Mouse (Mus musculus) MN1 (cell line): Measurements from ENCODE around the gene Tspan17.

Experiments used
- DNase-seq: peaks from one replicate; pipeline ENCODE4 v3.0.0-alpha.2; 2016; ENCODE audit warnings: low spot score

Tspan17 gene

DNA sequence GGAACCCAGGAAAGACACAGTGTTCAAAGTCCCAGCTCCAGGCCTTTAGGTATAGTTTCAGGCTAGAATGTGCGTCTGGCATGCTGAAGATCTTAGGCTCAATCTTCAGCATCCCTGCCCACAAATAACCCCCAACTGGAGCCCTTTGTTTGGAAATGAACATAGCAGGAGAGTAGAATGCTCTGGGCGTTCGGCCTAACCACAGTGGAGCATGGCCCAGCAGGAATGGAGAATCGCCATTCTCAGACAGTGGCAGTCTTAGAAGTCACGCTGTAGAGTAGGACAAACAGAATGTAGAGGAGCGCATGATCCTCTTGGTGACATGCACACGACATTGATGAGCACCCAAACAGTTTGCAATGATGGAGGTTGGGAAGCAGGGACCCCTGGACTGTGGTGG, 28.3 kb upstream of the Tspan17 start:
- DNase-seq, result no peak

DNA sequence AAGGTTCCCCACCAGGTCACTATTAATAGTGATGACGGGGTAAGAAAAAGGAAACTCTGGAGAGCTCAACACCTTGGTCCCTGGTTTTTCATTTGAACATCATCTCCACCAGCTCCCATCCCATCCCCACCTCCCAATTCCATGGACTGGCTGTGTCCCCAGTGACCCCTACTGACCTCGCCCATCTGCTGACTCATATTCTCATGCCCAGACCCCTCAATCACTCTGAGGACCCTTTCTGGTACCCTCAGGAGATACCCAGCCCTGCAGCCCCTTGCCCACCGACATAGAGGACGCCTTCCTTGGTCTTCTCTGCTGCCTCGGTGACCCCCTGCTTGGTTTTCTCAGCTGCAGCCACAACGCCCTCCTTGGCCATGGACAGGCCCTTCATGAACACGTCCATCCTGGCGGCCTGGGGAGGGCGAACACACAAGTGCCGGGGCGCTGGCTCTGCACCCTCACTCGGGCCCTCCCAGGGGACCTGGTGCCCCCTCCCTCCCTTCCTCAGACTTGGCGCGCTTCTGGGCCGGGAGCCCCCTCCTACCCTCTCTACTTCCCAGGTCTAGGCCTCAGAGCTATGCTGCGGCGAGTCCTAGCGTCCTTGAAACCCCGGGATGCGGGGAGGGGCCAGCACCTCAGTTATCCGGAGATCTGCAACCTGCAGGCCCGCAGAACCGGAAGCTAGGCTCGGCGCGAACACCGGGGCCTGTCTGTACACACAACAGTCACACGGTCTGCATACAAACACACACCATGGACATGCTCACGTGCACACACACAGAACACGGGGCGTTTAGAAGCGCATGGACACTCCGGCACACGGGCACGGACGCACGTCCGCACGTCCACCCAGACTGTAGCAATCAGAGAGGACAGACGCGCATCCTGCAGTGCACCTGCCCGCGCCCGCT, 23.6 kb upstream of the Tspan17 start:
- peak; percentile 41 for DNase-seq

DNA sequence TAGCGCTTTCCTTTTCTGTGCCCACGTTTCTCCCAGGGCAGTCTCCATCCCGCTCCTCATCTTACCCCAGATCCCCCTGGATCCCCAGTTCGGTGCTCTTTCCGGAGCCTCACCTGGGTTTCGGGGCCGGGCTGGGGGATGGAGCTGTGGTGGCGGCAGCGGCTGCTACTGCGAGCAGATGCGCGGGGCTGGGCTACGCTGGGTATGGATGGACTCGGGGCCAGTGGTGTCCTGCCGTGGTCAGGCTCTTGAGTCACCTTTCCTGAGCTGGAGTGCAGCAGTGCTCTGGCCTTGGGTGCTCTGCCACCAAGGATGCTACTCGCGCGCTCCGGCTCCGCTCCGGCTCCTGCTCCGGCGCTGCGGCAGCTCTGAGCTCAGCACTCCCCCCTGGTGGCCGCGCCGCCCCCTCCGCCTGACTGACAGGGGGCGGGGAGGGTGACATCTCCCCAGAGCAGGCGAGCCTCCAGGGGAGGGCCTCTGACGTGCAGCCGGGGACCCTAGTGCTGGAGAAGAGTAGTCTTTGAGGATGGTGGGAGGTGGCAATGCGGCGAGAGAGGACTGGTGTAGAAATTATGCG, 22.9 kb upstream of the Tspan17 start, which contains the start of gene Sncb:
Gene Sncb, minus strand, starts transcription at position 404 of the 577 bp plus-strand sequence.
- DNase-seq, result peak; percentile 89

DNA sequence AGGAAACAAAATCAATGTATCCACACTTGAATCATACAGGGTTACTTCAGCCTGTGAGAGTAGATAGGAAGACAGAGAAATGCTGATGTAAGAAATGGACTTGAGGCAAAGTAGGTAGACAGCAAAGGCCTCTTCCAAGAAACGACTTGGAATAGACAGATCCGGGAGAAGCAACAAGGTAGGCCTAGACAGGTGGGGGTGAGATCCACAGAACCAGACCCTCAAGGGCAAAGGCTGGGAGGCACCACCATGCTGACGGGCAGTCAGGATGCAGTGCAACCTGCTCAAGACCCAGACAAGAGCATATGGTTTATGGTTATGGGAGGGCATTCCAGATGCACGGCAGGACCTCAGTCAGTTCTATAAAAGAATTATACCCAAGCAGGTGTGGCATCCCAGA, 22.2 kb upstream of the Tspan17 start:
- no peak for DNase-seq

DNA sequence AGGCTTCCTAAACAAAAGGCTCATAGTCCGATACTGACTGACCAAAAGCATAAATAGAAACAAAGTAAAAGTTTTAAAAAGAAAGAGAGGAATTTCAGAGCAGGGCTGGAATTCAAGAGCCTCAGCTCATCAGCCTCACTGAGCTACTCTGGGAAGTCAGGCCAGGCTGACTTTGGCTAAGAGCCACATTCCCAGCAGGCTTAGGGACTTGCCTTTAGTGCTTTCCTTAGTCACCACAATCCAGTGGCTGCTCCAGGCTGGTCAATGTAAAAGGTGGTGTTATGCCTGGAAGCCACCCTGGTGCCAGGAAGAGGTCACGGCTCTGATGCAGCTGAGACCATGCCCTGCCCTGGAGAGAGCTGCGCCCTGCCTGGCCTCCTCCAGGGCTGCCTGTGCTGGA, 8.6 kb upstream of the Tspan17 start:
- peak; percentile 64 for DNase-seq

DNA sequence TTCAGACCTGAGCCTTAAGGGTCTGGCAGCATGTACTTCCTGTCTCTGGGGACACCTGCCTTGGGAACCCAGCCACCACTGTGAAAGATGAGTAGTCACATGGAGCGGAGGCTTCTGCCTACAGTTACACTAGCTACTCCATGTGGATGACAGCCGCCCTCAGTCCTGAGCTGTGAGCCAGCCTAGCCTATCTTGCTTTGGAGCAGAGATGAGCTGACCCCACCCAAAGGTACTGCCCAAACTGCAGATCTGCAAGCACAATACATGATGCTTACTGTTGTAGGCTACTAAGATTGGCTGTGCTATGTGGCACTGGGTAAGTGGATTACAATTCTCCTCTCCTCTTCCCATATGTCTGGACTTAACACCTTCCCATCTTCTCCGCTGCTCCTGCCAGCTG, 8.1 kb upstream of the Tspan17 start:
- no peak for DNase-seq

DNA sequence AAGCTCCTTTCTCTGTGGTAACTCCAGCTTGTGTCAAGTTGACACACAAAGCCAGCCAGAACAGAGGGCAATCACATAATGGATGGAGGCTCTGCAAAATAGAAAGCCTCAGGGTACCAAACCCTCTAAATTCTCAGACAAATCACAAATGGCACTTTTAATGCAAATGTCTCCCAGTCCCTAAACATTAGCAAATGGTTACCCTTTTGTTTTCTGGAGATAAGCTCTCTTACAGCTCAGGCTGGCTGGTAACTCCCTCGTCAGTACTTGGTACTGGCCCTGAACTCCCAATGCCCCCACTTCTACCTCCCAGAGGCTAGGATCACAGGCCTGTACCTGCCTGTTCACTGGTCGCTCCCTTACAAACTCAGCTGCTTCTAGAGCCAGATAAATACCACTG, 5.9 kb upstream of the Tspan17 start:
- no peak for DNase-seq

DNA sequence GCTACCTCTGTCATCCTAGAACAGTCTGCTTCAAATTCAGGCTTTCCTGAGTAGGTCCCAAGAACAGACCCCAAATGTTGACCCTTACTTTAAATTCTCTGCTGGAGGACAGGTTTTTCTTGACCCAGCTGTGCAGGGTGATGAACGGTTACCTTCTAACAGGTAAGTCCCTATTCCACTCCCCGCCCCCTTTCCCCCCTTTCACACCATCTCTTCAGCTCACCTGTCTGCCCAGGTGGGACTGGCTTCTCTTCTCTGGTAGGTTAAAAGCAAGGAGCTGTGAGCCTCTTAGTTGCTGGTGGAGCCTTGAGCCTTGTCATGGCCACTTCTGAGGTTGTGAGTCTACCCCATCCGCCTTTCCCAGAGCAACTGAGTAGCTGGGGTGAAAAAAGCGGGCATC, 5.5 kb upstream of the Tspan17 start, which contains the start of gene Eif4e1b:
Gene Eif4e1b, plus strand, starts transcription at position 301 of the 400 bp plus-strand sequence.
- DNase-seq, result no peak

DNA sequence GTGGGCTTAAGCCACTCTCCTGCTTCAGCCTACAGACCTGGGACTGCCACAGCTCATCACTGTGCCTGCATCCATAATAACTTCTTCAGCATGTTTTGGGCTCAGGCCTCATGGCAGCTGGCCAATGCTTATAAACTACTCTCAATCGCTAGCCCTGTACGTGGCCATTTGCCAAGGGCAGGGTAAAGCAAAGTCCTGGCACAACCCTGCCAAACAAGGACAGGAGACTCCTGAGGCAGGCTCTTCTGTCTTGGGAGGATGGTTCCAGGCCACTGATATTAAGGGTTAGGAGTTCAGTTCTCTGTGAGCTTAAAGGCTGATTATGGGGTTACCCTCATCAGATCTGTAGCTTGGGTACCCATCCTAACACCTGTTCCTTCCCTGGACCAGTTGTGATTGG, 1.6 kb upstream of the Tspan17 start:
- DNase-seq, result peak; percentile 73

DNA sequence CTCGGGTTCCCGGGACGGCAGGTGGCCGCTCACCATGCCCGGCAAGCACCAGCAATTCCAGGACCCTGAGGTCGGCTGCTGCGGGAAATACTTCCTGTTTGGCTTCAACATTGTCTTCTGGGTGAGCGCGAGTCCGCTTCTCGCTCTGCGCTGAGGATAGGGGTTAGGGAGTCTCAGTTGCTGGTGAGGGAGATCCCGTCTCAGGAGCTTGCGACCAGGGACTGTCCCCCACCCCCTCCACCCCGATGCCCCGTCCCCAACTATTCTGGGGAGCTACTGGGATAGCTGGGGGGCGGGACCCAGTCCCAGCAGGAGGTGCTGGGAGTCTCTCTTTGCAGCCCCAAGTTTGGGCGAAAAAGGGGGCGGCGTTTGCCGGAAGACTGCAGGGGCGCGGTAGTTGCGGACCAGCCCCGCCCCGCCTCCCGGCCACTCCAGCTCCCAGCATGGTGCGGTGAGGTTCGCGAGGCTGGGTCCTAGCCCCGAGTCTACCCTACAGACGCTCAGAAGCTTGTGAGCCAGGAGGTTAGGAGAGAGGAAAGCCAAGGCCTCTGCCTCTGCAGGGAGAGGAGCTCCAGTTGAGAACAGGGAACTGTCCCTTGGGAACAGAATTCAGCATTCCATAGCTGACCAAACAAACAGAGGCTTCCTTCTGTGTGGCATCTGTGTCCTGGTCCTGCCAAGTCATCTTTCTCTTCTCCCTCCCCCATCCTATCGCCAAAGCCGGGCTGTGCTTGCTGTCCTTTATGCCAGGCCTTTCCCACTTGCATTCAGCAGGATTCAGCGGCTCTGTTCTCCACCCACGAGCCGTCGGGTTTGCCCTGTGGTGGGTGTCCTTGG, 602 bp downstream of the Tspan17 start:
- peak; percentile 74 for DNase-seq

DNA sequence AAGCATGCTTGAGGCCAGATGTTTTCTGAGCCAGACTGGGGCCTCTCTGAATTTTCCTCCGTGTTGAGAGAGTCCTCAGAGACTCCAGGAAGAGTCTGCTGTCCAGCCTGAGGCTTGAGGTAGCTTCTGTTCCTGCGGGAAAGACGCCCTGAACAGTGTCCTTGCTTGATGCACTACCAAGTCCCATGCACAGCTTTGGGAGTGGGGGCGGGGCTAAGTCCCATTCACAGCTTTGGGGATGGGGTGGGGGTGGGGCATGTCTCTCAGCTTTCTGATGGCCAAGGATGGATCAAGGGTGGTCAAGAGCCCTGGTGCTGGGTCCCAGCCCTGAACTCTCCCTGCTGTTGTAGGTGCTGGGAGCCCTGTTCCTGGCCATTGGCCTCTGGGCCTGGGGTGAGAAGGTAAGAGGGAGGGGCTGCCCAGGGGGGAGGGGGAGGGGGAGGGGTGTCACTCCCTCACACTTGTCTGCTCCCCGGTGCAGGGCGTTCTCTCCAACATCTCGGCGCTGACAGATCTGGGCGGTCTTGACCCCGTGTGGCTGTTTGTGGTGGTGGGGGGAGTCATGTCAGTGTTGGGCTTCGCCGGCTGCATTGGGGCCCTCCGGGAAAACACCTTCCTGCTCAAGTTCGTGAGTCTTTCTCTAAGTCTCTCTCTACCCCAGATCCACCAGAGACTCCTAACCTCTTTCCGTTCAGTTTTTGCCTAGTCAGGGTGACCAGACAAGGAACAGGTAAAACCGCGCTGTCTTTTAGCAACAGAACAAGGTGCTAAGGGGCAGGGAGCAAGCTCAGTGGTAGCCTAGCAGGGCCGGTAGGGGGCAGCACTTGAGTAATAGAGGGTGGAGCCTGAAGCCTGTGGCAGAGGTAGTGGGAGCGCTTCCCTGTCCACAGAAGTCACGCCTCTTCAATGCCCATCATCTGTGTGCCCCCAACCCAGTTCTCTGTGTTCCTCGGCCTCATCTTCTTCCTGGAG, 3.4 kb downstream of the Tspan17 start:
- no peak for DNase-seq

DNA sequence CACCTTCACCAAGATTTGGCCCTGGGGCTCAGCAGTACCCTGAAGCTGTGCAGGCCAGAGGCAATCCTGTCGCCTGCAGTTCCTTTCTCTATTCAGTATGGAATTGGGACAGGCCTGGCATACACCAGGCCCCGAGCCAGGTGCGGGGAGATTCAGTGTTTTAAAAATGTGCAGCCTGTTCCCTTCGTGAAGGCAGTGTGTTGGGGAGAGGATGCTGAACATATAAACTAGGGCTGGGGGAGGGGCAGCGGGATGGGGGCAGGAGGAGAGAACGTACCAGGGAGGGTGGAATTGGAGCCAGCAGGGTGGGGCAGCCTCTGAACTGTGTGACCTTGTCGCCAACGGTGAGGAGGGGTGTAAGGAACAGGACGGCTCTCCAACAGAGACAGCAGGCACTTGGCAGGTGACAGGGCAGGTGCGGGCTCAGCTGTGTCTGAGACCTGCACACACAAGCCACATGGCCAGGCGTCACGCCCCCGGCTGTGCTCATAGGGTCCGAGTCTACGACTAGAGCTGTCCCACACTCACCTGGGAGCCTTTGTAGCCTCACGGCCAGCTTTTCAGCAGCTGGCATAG, 4.9 kb downstream of the Tspan17 start:
- DNase-seq, result no peak

DNA sequence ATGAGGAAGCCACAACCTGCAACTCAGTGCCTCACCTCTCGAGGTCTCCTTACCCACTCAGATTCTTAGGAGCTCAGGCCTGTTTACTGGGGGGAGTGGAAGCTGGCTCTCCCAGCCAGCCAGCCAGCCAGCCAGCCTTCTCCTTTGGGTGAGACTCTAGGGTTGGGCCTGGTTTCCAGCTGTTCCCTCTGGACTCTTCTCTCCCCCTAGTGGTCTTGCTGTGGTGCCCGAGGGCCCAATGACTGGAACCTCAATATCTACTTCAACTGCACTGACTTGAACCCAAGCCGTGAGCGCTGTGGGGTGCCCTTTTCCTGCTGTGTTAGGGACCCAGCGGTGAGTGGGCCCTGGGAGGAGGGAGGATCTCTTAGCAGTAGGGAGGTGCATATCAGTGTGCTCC, 5.7 kb downstream of the Tspan17 start:
- peak; percentile 58 for DNase-seq

DNA sequence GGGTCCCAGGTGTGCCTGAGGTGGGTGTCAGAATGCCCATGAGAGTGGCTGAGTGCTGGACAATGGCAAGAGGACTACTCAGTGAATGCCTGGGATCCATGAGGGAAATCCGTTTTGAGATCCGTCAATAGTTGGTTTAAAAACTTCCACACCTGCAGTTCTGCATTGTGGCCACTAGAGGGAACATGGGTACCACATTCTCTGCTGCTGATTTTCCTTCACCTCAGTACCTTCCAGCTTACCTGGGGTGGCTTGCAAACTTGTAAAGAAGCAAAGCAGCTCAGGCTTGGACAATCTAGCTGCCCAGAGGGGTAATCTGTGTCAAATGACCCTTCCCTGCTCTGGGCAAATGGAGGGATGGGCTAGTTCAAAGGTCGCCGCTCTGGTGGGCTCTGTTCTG, 8.2 kb downstream of the Tspan17 start:
- peak; percentile 71 for DNase-seq

DNA sequence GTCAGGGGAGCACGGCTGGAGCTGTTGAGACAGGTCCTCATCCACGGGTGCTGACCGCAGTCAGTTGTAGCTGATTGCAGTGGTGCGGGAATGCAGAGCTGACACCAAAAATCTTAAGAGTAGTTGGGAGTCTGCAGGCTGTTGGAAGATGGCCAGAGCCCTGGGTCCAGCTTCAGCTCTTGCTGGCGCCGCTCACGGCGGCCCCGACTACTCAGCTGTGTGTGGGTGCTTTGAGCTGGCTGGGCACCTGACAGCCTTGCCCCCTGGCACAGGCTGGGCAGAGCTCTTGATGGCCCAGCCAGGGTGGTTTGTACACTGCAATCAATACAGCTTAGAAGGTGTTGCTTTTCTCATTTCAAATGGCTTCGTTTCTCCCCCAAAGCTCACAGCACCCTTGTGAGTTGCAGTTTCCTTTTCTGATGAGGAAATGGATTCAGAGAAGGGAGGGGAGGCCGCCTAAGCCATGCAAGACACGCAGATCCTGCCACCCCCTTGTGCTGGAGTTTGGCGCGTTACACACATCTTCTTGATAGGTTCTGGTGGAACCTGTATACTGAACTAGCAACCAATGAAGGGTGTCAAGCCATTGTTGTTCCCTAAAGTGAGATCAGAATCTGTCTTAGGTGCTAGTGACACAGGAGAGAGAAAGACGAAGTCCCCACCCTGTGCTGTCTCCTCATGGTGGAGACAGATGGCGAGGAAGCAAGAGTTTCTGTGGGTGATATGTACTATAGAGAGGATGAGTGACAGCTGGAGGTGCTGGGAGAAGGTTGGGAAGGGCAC, 8.9 kb downstream of the Tspan17 start:
- no peak for DNase-seq

DNA sequence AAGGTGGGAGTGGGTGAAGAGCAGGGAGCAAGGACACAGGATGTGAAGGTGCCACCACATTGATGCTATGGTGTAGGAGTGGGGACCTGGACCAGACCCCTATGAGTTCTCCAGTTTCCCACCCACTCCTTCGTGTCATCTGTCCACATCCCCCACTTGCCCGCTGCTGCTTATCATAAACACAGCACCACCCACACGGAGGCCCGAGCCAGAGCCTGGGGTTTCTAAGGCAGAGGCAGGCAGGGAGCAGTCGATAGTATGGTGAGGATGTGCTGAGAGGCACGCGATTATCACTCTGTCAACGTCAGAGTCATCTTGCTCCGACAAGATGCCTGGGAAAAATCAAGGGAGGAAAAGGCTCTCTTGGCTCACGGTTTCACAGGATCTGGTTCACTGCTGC, 9.6 kb downstream of the Tspan17 start:
- no peak for DNase-seq

DNA sequence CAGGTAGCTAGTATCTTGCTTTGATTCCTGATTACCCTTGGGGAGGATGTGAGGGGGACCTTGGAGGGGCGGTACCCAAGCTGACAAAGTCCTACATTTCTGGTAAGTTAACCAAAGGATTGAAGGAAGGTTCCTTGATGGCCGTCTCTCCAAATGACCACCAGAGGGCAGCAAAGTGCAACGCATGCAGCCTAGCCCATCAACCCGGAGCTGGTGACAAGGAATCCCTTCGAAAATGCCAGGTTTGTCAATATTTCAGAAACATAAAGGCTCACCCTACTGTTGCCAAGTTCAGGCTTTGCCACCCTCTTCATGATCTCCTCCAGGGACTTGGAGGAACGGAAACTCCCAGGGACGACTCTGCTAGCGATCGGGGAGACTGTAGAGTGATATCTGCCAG, 10.5 kb downstream of the Tspan17 start:
- peak; percentile 85 for DNase-seq

DNA sequence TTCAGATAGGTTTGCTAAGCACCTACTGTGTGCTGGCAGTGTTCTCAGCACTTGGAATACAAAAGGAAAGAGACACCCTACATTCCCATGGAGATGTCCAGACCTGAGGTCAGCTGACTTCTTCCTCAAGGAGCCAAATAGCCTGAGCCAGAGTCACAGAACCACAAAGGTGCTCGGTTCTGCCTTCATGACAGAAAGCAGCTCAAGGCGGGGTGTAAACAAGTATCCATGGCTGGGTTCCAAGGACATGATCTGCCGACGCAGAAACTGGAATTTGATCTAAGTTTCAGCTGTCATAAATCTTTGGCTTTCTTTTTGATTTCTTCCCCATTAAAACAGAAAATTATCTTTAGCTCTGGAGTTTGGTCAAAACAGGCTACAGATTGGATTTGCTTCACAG, 11.0 kb downstream of the Tspan17 start:
- DNase-seq, result no peak

DNA sequence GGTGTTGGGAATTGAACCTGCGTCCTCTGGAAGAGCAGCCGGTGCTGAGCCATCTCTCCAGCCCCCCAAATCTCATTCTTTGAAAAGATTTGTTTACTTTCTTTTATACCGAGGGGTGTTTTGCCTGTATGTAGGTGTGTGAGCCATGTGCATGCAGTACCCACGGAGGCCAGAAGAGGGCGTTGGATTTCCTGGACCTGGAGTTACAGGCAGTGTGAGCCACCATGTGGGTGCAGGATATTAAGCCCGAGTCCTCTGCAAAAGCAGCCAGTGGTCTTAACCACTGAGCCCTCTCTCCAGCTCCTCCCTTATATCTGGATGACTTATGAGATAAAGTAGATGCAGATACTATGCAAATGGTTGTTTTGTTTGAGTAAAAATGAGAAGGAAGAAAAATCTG, 13.8 kb downstream of the Tspan17 start:
- no peak for DNase-seq

DNA sequence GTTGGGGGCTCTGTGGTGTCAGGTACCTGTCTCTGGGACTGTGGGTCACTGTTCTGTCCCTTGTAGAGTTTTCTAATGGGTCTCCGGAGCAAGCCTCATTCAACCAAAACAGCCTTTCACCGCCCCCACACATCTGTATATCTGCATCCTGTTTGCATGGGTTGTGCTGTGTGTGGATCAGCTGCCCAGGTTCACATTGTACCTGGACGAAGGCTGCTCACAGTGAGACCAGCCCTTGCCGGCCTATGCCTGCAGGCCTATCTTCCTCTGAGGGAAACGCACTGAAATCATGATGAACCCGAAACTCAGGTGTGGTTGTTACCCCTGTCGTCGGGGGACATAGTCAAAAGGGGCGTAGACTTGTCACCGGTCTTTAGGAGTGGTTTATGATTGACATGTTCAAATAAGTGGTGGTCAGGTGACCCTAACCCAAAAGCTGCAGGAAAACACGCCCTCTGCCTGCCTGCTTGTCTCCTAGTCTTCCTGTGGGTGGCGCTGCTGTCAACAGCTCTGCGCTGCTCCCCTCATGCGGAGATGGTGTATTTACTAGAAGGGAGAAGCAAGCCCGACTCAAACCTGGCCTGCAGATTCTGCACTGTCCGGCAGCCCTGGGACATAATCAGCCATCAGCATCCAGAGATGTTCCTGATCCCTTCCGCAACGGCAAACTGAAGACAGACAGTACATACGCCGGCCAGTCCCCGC, 16.1 kb downstream of the Tspan17 start:
- no peak for DNase-seq
